Mouse (Mus musculus) myocyte (in vitro differentiated cells): ENCODE results near the gene Rpl41. TPM values are rescaled to one million over a fixed set of nuclear protein-coding genes. Genes with fewer than 3 reads are reported as not detected.

Experiments used
- H3K27me3 ChIP-seq: one replicate; pipeline ENCODE4 v1.6.1; 2011; ENCODE audit not compliant: control insufficient read depth, insufficient read depth, insufficient read length
- H3K36me3 ChIP-seq: one replicate; pipeline ENCODE4 v1.6.1; 2011; ENCODE audit not compliant: control insufficient read depth, insufficient read depth
- H3K4me2 ChIP-seq: one replicate; pipeline ENCODE4 v1.6.1; 2011; ENCODE audit warnings: low read depth, control low read depth
- H3K4me3 ChIP-seq: one replicate; pipeline ENCODE4 v1.5.1; 2011; ENCODE audit warnings: mild to moderate bottlenecking, control low read depth, moderate library complexity
- H3K79me2 ChIP-seq: one replicate; pipeline ENCODE4 v1.6.1; 2011; ENCODE audit not compliant: control insufficient read depth, insufficient read depth
- H3ac ChIP-seq: one replicate; pipeline ENCODE4 v1.6.1; 2011; ENCODE audit not compliant: control insufficient read depth, insufficient read length
- E2F4 ChIP-seq: IDR thresholded peaks from one replicate; pipeline ENCODE4 v1.6.1; 2011; ENCODE audit warnings: mild to moderate bottlenecking, control low read depth, moderate library complexity; ENCODE audit not compliant: insufficient read depth
- MAX ChIP-seq: IDR thresholded peaks from one replicate; pipeline ENCODE4 v1.6.1; 2011; ENCODE audit warnings: low read depth, mild to moderate bottlenecking, control low read depth
- MYOD1 ChIP-seq, 3 experiments: IDR thresholded peaks; one replicate each; pipeline ENCODE4 v1.6.1; 2011; ENCODE audit warnings: control low read depth in 2 of 3, low read depth in 2 of 3, mild to moderate bottlenecking in 2 of 3, moderate library complexity in 1 of 3; ENCODE audit not compliant: insufficient read length in 2 of 3, control insufficient read depth in 1 of 3
- MYOG ChIP-seq, 3 experiments: IDR thresholded peaks; one replicate each; pipeline ENCODE4 v1.6.1; 2011; ENCODE audit warnings: control low read depth in 2 of 3, low read depth in 2 of 3, mild to moderate bottlenecking in 2 of 3; ENCODE audit not compliant: insufficient read length in 2 of 3, control insufficient read depth in 1 of 3, insufficient read depth in 1 of 3
- POLR2A ChIP-seq: IDR thresholded peaks from one replicate; pipeline ENCODE4 v1.6.1; 2011; ENCODE audit warnings: low read depth, mild to moderate bottlenecking, control low read depth, moderate library complexity; ENCODE audit not compliant: insufficient read length
- POLR2AphosphoS2 ChIP-seq: IDR thresholded peaks from one replicate; pipeline ENCODE4 v1.6.1; 2011; ENCODE audit warnings: low read depth, control low read depth; ENCODE audit not compliant: insufficient read length
- SRF ChIP-seq: IDR thresholded peaks from one replicate; pipeline ENCODE4 v1.6.1; 2011; ENCODE audit warnings: low read depth; ENCODE audit not compliant: control insufficient read depth, insufficient read length
- TCF12 ChIP-seq: IDR thresholded peaks from one replicate; pipeline ENCODE4 v1.6.1; 2011; ENCODE audit warnings: mild to moderate bottlenecking, control low read depth; ENCODE audit not compliant: poor library complexity, insufficient read depth, severe bottlenecking
- TCF3 ChIP-seq: IDR thresholded peaks from one replicate; pipeline ENCODE4 v1.6.1; 2011; ENCODE audit warnings: low read depth, control low read depth; ENCODE audit not compliant: insufficient read length
- polyA plus RNA-seq: library from polyadenylated mRNA; unstranded; fragments of >200 nt; fragmentation: generic; extraction: Trizol; gene quantifications from one replicate; pipeline ENCODE4 v1.2.1, GENCODE M21; 2012; ENCODE audit warnings: missing spikeins

Gene Rpl41
- polyA plus RNA-seq, 1 experiment: 12,553 TPM

DNA sequence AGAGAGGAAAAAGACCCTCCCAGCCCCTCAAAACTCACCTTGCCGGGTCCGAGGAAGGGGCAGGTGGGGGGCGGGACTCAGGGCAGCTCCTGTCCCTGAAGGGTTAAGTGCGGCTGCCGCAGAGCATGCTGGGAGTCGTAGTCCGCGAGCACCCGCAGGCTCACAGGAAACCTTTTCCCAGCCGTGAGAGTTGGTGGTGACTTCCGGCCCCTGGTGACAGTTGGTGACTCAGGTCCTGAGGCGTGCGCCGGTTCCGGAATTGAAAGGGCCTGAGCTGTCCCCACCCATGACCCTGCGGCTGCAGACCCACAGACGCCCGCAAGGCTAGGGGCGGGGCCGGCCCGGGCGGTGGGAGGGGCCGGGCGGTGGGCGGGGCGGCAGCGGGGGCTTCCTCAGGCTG, 50.5 kb downstream of the Rpl41 start, which contains the start of gene Myl6b:
TSS of gene Myl6b (minus strand) at position 96 of the 400 bp plus-strand sequence.
- H3K4me2 ChIP-seq: peak within 1 kb of the TSS; percentile 97
- H3K27me3 ChIP-seq: no peaks in the 10 kb centered on the region
- H3K79me2 ChIP-seq: peaks cover 20% of the 10 kb centered on the region
- H3K36me3 ChIP-seq: no peaks in the 10 kb centered on the region
- TF ChIP-seq SRF (no peak), E2F4 (no peak), TCF3 (no peak), POLR2A (peak; percentile 25), TCF12 (no peak), MYOD1 (IDR thresholded peaks at IDR 0.05; ENCODE audit: control insufficient read depth in 1 of 3, insufficient read length in 2 of 3, low read depth in 2 of 3) (peak in 2 of 3 experiments; percentile 0 to 2), MAX (no peak), POLR2AphosphoS2 (peak; percentile 90), MYOG (IDR thresholded peaks at IDR 0.05; ENCODE audit: control insufficient read depth in 1 of 3, insufficient read depth in 1 of 3, insufficient read length in 2 of 3, low read depth in 2 of 3) (peak in 2 of 3 experiments; percentile 31 to 50)
- H3ac ChIP-seq: peak within 1 kb of the TSS; percentile 20
- H3K4me3 ChIP-seq: peak within 1 kb of the TSS; percentile 98

Other genes with a start within 250 kb of the Rpl41 start
- gene Pan2, start 246.0 kb downstream of the Rpl41 start, polyA plus RNA-seq: 6.2 TPM
- 91.8 TPM for gene Cnpy2, start 226.8 kb downstream of the Rpl41 start, polyA plus RNA-seq
- gene Cs, start 211.6 kb downstream of the Rpl41 start, polyA plus RNA-seq: 253 TPM
- gene Coq10a, start 180.3 kb downstream of the Rpl41 start, polyA plus RNA-seq: 61.2 TPM
- gene Ankrd52, start 172.2 kb downstream of the Rpl41 start, polyA plus RNA-seq: 30.8 TPM
- not detected for gene Slc39a5, start 148.1 kb downstream of the Rpl41 start, polyA plus RNA-seq
- 115 TPM for gene Nabp2, start 137.8 kb downstream of the Rpl41 start, polyA plus RNA-seq
- 35.2 TPM for gene Rnf41, start 137.6 kb downstream of the Rpl41 start, polyA plus RNA-seq
- gene Smarcc2, start 90.1 kb downstream of the Rpl41 start, polyA plus RNA-seq: 52.5 TPM
- 2,234 TPM for gene Myl6, start 55.2 kb downstream of the Rpl41 start, polyA plus RNA-seq
- 734 TPM for gene Myl6b, start 50.6 kb downstream of the Rpl41 start, polyA plus RNA-seq
- 166 TPM for gene Esyt1, start 23.4 kb downstream of the Rpl41 start, polyA plus RNA-seq
- 13.8 TPM for gene Zc3h10, start 1.5 kb downstream of the Rpl41 start, polyA plus RNA-seq
- 127 TPM for gene Pa2g4, start 16.7 kb upstream of the Rpl41 start, polyA plus RNA-seq
- 23.3 TPM for gene Erbb3, start 40.3 kb upstream of the Rpl41 start, polyA plus RNA-seq
- 1,658 TPM for gene Rps26, start 77.4 kb upstream of the Rpl41 start, polyA plus RNA-seq
- gene Ikzf4, start 96.7 kb upstream of the Rpl41 start, polyA plus RNA-seq: 0.04 TPM
- 23.3 TPM for gene Suox, start 124.8 kb upstream of the Rpl41 start, polyA plus RNA-seq
- 76.3 TPM for gene Rab5b, start 147.0 kb upstream of the Rpl41 start, polyA plus RNA-seq
- 0.17 TPM for gene Pmel, start 154.9 kb upstream of the Rpl41 start, polyA plus RNA-seq
- 39.9 TPM for gene Cdk2, start 155.7 kb upstream of the Rpl41 start, polyA plus RNA-seq
- 13.2 TPM for gene Dgka, start 195.6 kb upstream of the Rpl41 start, polyA plus RNA-seq
- 32.6 TPM for gene Pym1, start 198.6 kb upstream of the Rpl41 start, polyA plus RNA-seq
- 12.1 TPM for gene Mmp19, start 241.6 kb upstream of the Rpl41 start, polyA plus RNA-seq